Mouse (Mus musculus) heart, adult 18-20 months (tissue): Measurements from ENCODE around the gene Slc7a15. TPM values are rescaled to one million over a fixed set of nuclear protein-coding genes. Genes with fewer than 3 reads are reported as not detected.

Experiments used
- DNase-seq, 2 experiments: peaks; one replicate each; pipeline ENCODE4 v3.0.0; 2021 to 2022; ENCODE audit warnings: mixed read lengths in 1 of 2
- total RNA-seq, 2 experiments: library from RNA; stranded (reverse); gene quantifications; 2 replicates each; pipeline ENCODE4 v1.2.3; 2021

Slc7a15 gene
- total RNA-seq, 2 experiments from 2014 or later = not detected

DNA sequence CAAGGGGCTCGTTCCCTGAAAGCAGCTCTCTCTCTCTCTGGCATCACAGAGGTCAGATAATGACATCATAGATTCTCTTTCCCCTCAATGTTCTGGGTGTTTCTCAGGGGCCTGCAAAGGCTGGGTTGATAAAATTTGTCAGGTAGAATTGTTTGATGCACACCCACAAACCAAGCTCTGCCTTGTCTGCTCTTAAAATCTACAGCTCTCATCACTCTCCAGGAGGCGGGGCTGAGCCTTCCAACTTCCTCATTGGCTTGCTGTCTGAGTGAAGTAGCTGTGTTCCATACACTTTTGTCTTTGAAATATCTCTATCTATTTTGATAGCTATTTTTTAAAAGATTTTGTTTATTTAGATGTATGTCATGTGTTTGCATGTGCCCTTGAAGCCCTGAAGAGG, 116.7 kb downstream of the Slc7a15 start:
- DNase-seq = no peak

Other genes starting within 250 kb of the Slc7a15 start
- 100 to 1,000 TPM; 165 to 172 TPM for gene Rhob, start 99.1 kb downstream of the Slc7a15 start, total RNA-seq
- gene Pum2, start 75.1 kb upstream of the Slc7a15 start, total RNA-seq = 100 to 1,000 TPM; 141 to 144 TPM
- 1 to 10 TPM; 5.2 to 6.6 TPM for gene Sdc1, start 172.3 kb upstream of the Slc7a15 start, total RNA-seq